Mouse (Mus musculus): ENCODE results near the gene Myh9. TPM values are rescaled to one million over a fixed set of nuclear protein-coding genes. Genes with fewer than 3 reads are reported as not detected.
"Not testable (repeated sequence)": the region's sequence is repeated elsewhere in the genome, so short reads cannot be mapped to it uniquely, and the experiment has no call there.

Gene Myh9
- total RNA-seq, 2 experiments from 2014 or later, result 105 to 158 TPM

GRCm38 (mm10) chr15:77770341-77770740 is 71.6 kb downstream of the Myh9 start:
- ATAC-seq (replicated peaks; ENCODE audit: low FRiP score, poor library complexity, severe bottlenecking), result no peak

DNA sequence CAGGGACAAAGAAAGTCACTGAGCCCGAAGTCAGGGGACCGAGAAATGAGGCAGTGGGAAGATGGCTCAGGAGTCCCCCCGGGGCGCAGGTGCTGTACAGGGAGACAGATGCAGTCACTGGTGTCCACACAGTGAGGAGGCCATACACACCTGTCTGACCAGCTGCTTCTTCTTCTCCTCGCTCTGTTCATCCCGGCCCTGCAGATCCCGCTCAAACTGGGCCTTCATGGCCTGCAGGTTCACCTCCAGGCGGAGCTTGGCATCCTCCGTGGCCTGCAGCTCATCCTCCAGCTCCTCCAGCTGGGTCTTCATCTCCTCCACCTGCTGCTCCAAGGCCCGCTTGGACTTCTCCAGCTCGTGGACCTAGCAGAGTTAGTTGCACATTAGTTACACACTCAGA is 75.0 kb downstream of the Myh9 start:
- no peak for ATAC-seq (replicated peaks; ENCODE audit: low FRiP score, poor library complexity, severe bottlenecking)

DNA sequence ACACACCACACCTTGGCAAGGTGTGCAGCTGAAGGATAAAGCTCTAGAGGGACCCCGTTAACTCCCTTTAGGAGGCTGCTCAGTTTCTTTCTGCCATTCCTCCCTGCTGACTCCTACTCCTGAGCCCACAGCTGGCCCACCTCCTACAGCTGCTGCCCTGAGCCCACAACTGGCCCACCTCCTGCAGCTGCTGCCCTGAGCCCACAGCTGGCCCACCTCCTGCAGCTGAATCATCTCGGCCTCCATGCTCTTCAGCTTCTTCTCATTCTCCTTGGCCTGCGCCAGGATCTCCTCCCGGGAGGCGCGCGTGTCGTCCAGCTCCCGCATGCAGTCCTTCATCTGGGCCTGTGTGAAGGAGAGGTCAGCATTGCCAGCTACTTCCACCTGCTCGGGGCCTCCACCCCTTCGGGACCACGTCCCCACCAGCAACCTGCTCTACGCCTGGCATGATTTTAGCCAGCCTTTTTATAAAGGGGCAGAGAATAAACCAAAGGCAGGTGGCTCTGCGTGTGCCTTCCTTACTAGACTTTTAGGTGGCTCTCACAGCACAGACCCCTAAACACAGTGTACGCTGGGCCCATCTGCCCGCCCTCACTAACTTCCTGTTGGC is 76.4 kb downstream of the Myh9 start:
- no peak for ATAC-seq (replicated peaks; ENCODE audit: low FRiP score, poor library complexity, severe bottlenecking)

DNA sequence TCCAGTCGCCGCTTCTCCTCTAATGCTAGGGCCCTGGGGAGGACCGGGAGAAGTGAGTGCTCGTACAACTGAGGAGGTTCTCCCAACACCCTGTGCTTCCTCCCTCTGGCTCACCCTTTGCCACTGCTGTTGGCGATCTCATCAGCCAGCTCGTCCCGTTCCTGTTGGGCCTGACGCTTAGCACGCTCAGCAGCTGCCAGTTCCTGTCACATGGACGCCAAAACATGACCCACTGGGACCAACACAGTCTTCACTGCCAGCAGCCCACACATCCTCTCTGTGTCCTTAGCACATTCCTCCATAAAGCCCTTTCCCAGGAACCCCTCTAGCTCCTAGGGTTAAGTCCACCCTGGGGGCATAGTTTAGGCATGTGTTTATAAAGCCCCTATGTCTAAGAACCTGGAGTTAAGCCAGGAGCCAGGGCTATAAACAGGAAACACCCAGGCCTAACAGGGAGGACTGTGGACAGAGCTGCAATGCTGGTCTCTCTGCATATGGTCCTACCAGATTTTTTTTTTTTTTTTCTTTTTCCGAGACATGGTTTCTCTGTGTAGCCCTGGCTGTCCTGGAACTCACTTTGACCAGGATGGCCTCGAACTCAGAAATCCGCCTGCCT is 77.5 kb downstream of the Myh9 start:
- no peak for ATAC-seq (replicated peaks; ENCODE audit: low FRiP score, poor library complexity, severe bottlenecking)

DNA sequence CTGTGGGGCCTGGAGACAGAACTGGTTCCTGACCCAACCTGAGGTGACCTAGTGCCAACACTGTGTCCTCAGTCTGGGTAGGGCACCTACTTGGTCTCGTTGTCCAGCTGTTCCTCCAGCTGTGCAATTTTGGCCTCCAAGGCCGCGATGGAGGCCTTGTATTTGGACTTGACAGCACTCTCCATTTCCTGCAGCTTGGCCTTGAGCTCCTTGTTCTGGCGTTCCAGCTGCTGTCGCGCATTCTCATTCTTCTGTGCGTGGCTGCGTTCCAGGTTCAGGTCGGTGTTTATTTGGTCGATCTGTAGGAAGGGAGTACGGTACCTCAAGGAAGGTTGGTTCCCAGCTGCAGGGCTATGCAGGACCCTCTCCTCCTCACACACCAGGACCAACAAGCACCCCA is 78.3 kb downstream of the Myh9 start:
- ATAC-seq (replicated peaks; ENCODE audit: low FRiP score, poor library complexity, severe bottlenecking), result no peak

DNA sequence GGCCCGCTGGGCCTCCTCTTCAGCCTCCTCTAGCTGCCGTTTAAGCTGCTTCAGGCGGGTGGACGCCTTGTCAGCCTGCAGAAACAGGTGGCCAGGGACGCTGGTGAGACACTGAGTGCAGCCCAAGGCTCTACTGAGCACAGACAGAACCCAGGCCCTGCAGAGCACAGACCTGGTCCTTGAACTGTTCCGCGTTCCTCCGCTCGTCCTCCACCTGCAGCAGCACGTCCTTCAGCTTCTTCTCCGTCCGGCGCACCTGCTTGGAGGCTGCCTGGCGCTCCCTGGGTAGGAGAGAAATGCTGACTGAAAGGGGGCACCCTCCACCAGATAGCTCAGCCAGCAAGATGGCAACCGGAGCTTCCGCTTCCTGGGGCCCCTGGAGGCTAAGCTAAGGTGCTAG is 78.9 kb downstream of the Myh9 start:
- no peak for ATAC-seq (replicated peaks; ENCODE audit: low FRiP score, poor library complexity, severe bottlenecking)

- 0 out of 2 replicates have a peak, but pooled peaks have one; percentile 50 for ATAC-seq (replicated peaks; ENCODE audit: low FRiP score, poor library complexity, severe bottlenecking)
Measured at GRCm38 (mm10) chr15:77761561-77762380, 80.2 kb downstream of the Myh9 start.

- no peak for ATAC-seq (replicated peaks; ENCODE audit: low FRiP score, poor library complexity, severe bottlenecking)
Measured at GRCm38 (mm10) chr15:77761083-77761482, 80.9 kb downstream of the Myh9 start.

- ATAC-seq (replicated peaks; ENCODE audit: low FRiP score, poor library complexity, severe bottlenecking), result no peak
Measured at GRCm38 (mm10) chr15:77760037-77760436, 81.9 kb downstream of the Myh9 start.

GRCm38 (mm10) chr15:77757586-77758226 is 84.3 kb downstream of the Myh9 start:
- ATAC-seq (replicated peaks; ENCODE audit: low FRiP score, poor library complexity, severe bottlenecking), result no peak

GRCm38 (mm10) chr15:77756848-77757247 is 85.1 kb downstream of the Myh9 start, which contains the start of gene Apol8:
Gene Apol8, minus strand, starts transcription at chr15:77757003.
- peak; percentile 78 for ATAC-seq (replicated peaks; ENCODE audit: low FRiP score, poor library complexity, severe bottlenecking)

DNA sequence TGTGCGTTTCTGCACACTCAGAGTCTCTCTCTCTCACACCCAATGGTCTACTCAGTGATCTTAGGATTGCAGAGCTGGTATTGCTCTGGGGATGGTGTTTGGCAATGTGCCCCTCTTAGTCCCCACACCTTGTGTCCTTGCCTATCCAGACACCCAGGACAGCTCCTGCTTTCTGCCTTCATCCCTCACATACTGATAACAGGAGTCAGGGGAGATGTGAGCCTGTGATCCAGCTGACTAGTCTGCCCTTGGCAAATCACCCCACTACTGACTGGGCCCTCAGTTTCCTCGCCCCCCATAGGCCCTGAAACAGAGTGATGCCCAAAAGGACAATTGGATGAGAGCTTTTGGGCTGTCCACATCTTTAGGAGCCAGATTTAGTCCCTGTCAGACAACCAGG is 85.9 kb downstream of the Myh9 start:
- peak; percentile 28 for ATAC-seq (replicated peaks; ENCODE audit: low FRiP score, poor library complexity, severe bottlenecking)

GRCm38 (mm10) chr15:77755132-77755531 is 86.8 kb downstream of the Myh9 start:
- peak; percentile 61 for ATAC-seq (replicated peaks; ENCODE audit: low FRiP score, poor library complexity, severe bottlenecking)

DNA sequence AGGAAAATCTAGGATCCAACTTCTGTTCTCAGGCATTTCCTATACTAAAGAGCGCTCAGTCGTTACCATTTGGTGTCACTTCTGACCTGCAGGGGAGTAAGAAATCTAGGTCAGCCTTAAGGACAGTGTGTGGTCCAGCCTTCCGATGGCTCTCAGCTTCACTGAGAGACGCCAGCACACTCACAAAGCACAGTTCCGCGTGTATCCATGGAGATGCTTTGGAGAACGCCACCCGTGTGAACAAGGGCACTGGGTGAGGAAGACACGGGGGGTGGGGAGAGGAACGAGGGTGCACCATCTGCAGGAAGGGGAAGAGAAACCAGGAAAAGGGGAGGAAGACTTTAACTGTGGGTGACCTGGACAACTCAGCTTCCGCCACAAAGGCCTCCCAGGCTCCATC is 89.5 kb downstream of the Myh9 start:
- no peak for ATAC-seq (replicated peaks; ENCODE audit: low FRiP score, poor library complexity, severe bottlenecking)

DNA sequence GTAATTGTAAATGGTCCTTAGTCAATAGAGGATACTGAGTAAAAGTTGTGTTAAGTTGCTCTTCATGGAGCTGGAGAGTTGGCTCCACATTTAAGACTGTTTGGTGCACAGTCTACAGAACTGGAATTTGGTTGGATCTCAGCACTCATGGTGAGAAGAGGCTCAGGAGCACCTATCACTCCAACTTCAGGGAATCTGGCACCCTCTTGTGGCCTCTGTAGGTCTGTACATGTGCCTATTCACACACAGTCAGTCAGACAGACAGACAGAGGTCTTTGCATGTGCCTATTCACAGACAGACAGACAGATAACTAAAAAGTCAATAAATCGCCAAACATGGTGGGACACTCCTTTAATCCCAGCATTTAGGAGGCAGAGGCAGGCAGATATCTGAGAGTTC is 91.5 kb downstream of the Myh9 start:
- no peak for ATAC-seq (replicated peaks; ENCODE audit: low FRiP score, poor library complexity, severe bottlenecking)

- no peak for ATAC-seq (replicated peaks; ENCODE audit: low FRiP score, poor library complexity, severe bottlenecking)
Measured at GRCm38 (mm10) chr15:77749717-77750116, 92.3 kb downstream of the Myh9 start.

GRCm38 (mm10) chr15:77748414-77748813 is 93.6 kb downstream of the Myh9 start:
- no peak for ATAC-seq (replicated peaks; ENCODE audit: low FRiP score, poor library complexity, severe bottlenecking)

DNA sequence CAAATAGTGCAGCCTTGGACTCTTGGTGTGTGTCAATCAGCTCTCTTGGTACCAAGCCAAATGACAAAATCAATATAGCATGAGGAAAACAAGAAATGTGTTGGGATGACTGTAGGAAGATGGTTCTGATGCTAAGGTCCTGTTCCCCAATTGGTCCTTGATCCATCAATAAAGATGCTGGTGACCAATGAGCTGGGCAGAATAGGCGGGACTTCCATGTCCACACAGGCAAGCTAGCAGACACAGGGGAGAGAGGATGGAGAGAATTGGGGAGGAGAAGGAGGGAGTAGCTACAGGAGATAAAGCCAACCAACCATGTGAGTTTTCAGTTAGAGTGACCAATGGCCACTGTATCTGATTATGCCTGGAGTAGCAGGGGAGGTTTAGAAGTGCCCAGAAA is 95.6 kb downstream of the Myh9 start:
- no peak for ATAC-seq (replicated peaks; ENCODE audit: low FRiP score, poor library complexity, severe bottlenecking)

DNA sequence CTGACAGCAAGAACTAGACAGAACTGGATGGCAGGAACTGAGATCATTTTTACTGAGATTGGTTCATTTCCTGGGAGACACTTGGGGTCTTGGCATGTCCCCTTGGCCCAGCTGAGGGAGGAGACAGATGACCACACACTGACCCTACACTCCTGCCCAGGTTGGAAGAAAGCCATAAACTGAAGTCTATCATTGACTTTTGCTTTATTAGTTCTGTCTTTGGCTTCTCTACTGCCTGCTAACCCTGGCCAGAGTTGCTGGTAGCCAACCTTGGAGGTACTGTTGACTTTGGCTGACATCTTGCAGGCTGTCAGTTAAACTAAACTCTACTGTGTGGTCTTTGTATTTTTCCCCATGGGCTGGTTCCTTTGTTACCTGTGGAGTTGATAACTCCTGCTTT is 96.9 kb downstream of the Myh9 start:
- ATAC-seq (replicated peaks; ENCODE audit: low FRiP score, poor library complexity, severe bottlenecking), result no peak

DNA sequence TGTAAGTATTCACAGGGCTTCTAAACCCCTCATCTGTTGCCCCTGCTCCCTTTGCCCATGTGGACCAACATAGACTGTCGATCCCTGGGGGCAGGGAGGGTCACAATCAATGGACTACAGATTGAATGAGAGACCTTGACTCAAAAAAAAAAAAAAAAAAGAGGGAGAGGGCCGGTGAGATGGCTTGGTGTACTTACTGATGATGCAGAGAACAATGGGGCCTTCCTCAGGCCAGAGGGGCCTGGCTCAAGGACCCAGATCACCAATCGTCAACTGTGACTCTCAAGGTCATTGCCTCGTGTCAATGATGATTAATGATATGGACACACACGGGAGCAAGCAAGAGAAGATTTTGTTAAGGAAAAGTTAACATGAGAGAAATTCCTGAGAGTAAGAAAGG is 97.3 kb downstream of the Myh9 start:
- ATAC-seq (replicated peaks; ENCODE audit: low FRiP score, poor library complexity, severe bottlenecking), result no peak

GRCm38 (mm10) chr15:77741556-77741955 is 100.4 kb downstream of the Myh9 start:
- not testable (repeated sequence) for ATAC-seq (replicated peaks; ENCODE audit: low FRiP score, poor library complexity, severe bottlenecking)

All from erythroblast, adult 5-6 weeks (primary cell).